Mouse (Mus musculus): ENCODE results near the gene Gm20388. TPM values are rescaled to one million over a fixed set of nuclear protein-coding genes. Genes with fewer than 3 reads are reported as not detected.
"Not testable (repeated sequence)": the region's sequence is repeated elsewhere in the genome, so short reads cannot be mapped to it uniquely, and the experiment has no call there.

Gene Gm20388
- polyA plus RNA-seq, 2 experiments: 8.5 TPM; not detected in 1

DNA sequence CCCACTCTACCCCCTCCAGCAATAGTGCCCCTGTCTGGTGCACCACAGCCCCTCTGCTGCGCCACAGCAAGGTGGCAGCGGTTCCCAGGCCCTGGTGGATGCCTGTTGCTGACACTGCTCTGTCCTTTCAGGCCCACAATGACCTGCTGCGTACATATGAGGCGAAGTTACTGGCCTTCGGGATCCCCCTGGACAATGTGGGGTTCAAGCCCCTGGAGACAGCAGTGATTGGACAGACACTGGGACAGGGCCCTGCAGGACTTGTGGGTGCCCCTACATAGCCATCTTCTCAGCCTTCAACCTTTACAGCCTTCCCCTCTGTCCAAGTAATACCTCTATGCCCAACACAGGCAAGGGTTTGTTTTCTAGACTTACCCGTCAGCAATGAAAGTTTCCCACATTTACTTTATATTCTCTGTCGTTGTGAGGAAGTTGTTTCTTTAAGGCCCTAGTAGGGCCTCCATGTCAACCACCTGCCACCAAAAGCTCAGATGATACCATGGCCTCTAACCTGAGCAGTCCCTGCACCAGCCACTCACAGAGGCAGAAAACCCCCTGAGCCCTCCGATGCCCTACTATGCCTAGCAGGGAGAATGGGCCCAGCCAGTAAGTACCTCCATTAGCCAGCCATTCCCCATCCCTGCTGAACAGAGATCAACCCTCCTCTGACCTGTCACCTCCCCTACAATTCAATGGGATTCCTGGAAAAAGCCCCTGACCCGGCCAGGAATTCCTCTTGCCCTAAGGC, 3625.8 kb downstream of the Gm20388 start:
- Histone ChIP-seq H3K4me3 (ENCODE audit: insufficient read depth in 1 of 2, low read depth in 2 of 2, low read length in 2 of 2) (no peak overlapping the region), H3K36me3 (replicated peaks; ENCODE audit: control insufficient read depth, insufficient read depth, low read depth) (no peaks in the 10 kb centered on the region), H3K4me2 (ENCODE audit: low read depth) (no peak overlapping the region), H3K9ac (replicated peaks) (no peak overlapping the region), H3K27ac (no peak overlapping the region), H3K4me1 (replicated peaks; ENCODE audit: control insufficient read depth in 2 of 2, insufficient read depth in 2 of 2, low read length in 1 of 2) (no peaks in the 10 kb centered on the region), H3K9me3 (ENCODE audit: control insufficient read depth, low read length) (no peaks in the 10 kb centered on the region), H3K27me3 (ENCODE audit: control insufficient read depth, insufficient read depth, low read length) (no peaks in the 10 kb centered on the region)
- TF ChIP-seq EP300 (IDR thresholded peaks at IDR 0.05; ENCODE audit: low read depth) (no peak), CTCF (IDR thresholded peaks at IDR 0.05; ENCODE audit: low read depth) (0 out of 2 replicates have a peak, but pooled peaks have one; percentile 4)
- ATAC-seq (ENCODE audit: insufficient read depth): no peak
- no peak for DNase-seq (ENCODE audit: low read depth in 3 of 3, low spot score in 3 of 3)
- WGBS (ENCODE audit: insufficient replicate concordance): 76% methylated on average over 9 of the region's 9 CpGs

GRCm38 (mm10) chr8:123536990-123537380, 3626.3 kb downstream of the Gm20388 start:
- no peaks in the 10 kb centered on the region for H3K9me3 ChIP-seq (ENCODE audit: control insufficient read depth, low read length)
- ATAC-seq (ENCODE audit: insufficient read depth): no peak
- H3K4me1 ChIP-seq (replicated peaks; ENCODE audit: control insufficient read depth in 2 of 2, insufficient read depth in 2 of 2, low read length in 1 of 2): no peaks in the 10 kb centered on the region
- H3K36me3 ChIP-seq (replicated peaks; ENCODE audit: control insufficient read depth, insufficient read depth, low read depth): no peaks in the 10 kb centered on the region
- TF ChIP-seq CTCF (IDR thresholded peaks at IDR 0.05; ENCODE audit: low read depth) (no peak), EP300 (IDR thresholded peaks at IDR 0.05; ENCODE audit: low read depth) (no peak)
- no peak overlapping the region for H3K9ac ChIP-seq (replicated peaks)
- H3K27ac ChIP-seq: no peak overlapping the region
- no peak overlapping the region for H3K4me2 ChIP-seq (ENCODE audit: low read depth)
- no peak overlapping the region for H3K4me3 ChIP-seq (ENCODE audit: insufficient read depth in 1 of 2, low read depth in 2 of 2, low read length in 2 of 2)
- no peaks in the 10 kb centered on the region for H3K27me3 ChIP-seq (ENCODE audit: control insufficient read depth, insufficient read depth, low read length)
- 19% methylated on average over 10 of the region's 10 CpGs for WGBS (ENCODE audit: insufficient replicate concordance)
- no peak for DNase-seq (ENCODE audit: low read depth in 3 of 3, low spot score in 3 of 3)

GRCm38 (mm10) chr8:123537641-123538040, 3627.0 kb downstream of the Gm20388 start:
- not testable (repeated sequence) for H3K9ac ChIP-seq (replicated peaks); H3K27me3 ChIP-seq (ENCODE audit: control insufficient read depth, insufficient read depth, low read length); H3K36me3 ChIP-seq (replicated peaks; ENCODE audit: control insufficient read depth, insufficient read depth, low read depth); H3K27ac ChIP-seq; H3K4me3 ChIP-seq (ENCODE audit: insufficient read depth in 1 of 2, low read depth in 2 of 2, low read length in 2 of 2); DNase-seq (ENCODE audit: low read depth in 3 of 3, low spot score in 3 of 3); H3K9me3 ChIP-seq (ENCODE audit: control insufficient read depth, low read length); H3K4me2 ChIP-seq (ENCODE audit: low read depth); H3K4me1 ChIP-seq (replicated peaks; ENCODE audit: control insufficient read depth in 2 of 2, insufficient read depth in 2 of 2, low read length in 1 of 2); ATAC-seq (ENCODE audit: insufficient read depth)
- WGBS (ENCODE audit: insufficient replicate concordance): 86% methylated on average over 3 of the region's 14 CpGs

- H3K4me2 ChIP-seq (ENCODE audit: low read depth); H3K36me3 ChIP-seq (replicated peaks; ENCODE audit: control insufficient read depth, insufficient read depth, low read depth); H3K9me3 ChIP-seq (ENCODE audit: control insufficient read depth, low read length); H3K9ac ChIP-seq (replicated peaks); DNase-seq (ENCODE audit: low read depth in 3 of 3, low spot score in 3 of 3); ATAC-seq (ENCODE audit: insufficient read depth); H3K27ac ChIP-seq; H3K27me3 ChIP-seq (ENCODE audit: control insufficient read depth, insufficient read depth, low read length); H3K4me3 ChIP-seq (ENCODE audit: insufficient read depth in 1 of 2, low read depth in 2 of 2, low read length in 2 of 2); H3K4me1 ChIP-seq (replicated peaks; ENCODE audit: control insufficient read depth in 2 of 2, insufficient read depth in 2 of 2, low read length in 1 of 2): not testable (repeated sequence)
- no CpG with 5 or more reads among the region's 45 CpGs for WGBS (ENCODE audit: insufficient replicate concordance)
These were observed 3653.6 kb downstream of the Gm20388 start for GRCm38 (mm10) chr8:123564221-123564620.

GRCm38 (mm10) chr8:123575386-123575785, 3664.7 kb downstream of the Gm20388 start:
- not testable (repeated sequence) for H3K27me3 ChIP-seq (ENCODE audit: control insufficient read depth, insufficient read depth, low read length); H3K4me2 ChIP-seq (ENCODE audit: low read depth); H3K27ac ChIP-seq; H3K9ac ChIP-seq (replicated peaks); H3K9me3 ChIP-seq (ENCODE audit: control insufficient read depth, low read length); H3K36me3 ChIP-seq (replicated peaks; ENCODE audit: control insufficient read depth, insufficient read depth, low read depth); ATAC-seq (ENCODE audit: insufficient read depth); DNase-seq (ENCODE audit: low read depth in 3 of 3, low spot score in 3 of 3); H3K4me3 ChIP-seq (ENCODE audit: insufficient read depth in 1 of 2, low read depth in 2 of 2, low read length in 2 of 2); H3K4me1 ChIP-seq (replicated peaks; ENCODE audit: control insufficient read depth in 2 of 2, insufficient read depth in 2 of 2, low read length in 1 of 2)
- WGBS (ENCODE audit: insufficient replicate concordance): 56% methylated on average over 2 of the region's 10 CpGs

DNA sequence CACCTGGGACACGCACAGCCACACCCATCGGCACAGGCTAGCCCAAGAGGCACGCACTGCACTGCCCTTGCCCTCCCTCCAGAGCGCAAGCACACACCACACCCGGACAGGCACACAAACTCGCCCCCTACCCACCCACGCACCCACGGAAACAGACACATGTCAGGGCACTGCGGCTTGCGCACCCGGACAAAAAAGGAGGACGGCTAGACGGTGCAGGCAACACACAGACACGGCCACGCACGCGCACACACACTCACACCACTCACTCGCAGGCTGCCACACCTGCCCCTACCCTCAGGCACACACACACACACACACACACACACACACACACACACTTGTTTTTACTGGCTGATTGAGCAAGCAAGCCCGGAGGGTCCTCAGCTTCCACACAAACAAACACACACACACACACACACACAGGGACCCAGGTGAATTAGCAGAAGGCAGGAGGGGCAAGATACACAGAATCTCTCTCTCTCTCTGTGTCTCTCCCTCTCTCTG, 3690.1 kb downstream of the Gm20388 start:
- not testable (repeated sequence) for H3K4me1 ChIP-seq (replicated peaks; ENCODE audit: control insufficient read depth in 2 of 2, insufficient read depth in 2 of 2, low read length in 1 of 2); ATAC-seq (ENCODE audit: insufficient read depth); H3K4me2 ChIP-seq (ENCODE audit: low read depth); DNase-seq (ENCODE audit: low read depth in 3 of 3, low spot score in 3 of 3); H3K9ac ChIP-seq (replicated peaks); H3K27me3 ChIP-seq (ENCODE audit: control insufficient read depth, insufficient read depth, low read length); H3K36me3 ChIP-seq (replicated peaks; ENCODE audit: control insufficient read depth, insufficient read depth, low read depth); H3K4me3 ChIP-seq (ENCODE audit: insufficient read depth in 1 of 2, low read depth in 2 of 2, low read length in 2 of 2); H3K27ac ChIP-seq; H3K9me3 ChIP-seq (ENCODE audit: control insufficient read depth, low read length)
- 73% methylated on average over 11 of the region's 19 CpGs for WGBS (ENCODE audit: insufficient replicate concordance)

DNA sequence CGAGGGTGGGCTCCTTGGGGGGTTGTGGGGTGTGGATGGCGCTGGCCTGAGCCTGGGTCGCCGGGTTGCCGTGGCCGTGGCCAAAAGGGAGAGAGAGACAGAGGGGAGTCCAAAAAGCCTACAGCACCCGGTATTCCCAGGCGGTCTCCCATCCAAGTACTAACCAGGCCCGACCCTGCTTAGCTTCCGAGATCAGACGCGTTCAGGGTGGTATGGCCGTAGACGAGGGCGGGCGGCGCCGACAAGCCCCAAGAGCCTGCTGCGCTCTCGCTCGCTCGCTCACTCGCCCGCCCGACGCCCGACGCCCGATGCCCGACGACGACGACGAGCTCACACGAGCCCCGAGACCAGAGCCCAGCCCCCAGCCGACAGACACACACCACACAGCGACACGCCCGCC, 3690.8 kb downstream of the Gm20388 start:
- H3K4me2 ChIP-seq (ENCODE audit: low read depth); H3K36me3 ChIP-seq (replicated peaks; ENCODE audit: control insufficient read depth, insufficient read depth, low read depth); H3K4me1 ChIP-seq (replicated peaks; ENCODE audit: control insufficient read depth in 2 of 2, insufficient read depth in 2 of 2, low read length in 1 of 2); DNase-seq (ENCODE audit: low read depth in 3 of 3, low spot score in 3 of 3); H3K9me3 ChIP-seq (ENCODE audit: control insufficient read depth, low read length); H3K9ac ChIP-seq (replicated peaks); H3K27ac ChIP-seq; H3K27me3 ChIP-seq (ENCODE audit: control insufficient read depth, insufficient read depth, low read length); H3K4me3 ChIP-seq (ENCODE audit: insufficient read depth in 1 of 2, low read depth in 2 of 2, low read length in 2 of 2): not testable (repeated sequence)
- WGBS (ENCODE audit: insufficient replicate concordance): no CpG with 5 or more reads among the region's 40 CpGs
- peak; percentile 51; the same call in 1 of the 2 replicates for ATAC-seq (ENCODE audit: insufficient read depth)

DNA sequence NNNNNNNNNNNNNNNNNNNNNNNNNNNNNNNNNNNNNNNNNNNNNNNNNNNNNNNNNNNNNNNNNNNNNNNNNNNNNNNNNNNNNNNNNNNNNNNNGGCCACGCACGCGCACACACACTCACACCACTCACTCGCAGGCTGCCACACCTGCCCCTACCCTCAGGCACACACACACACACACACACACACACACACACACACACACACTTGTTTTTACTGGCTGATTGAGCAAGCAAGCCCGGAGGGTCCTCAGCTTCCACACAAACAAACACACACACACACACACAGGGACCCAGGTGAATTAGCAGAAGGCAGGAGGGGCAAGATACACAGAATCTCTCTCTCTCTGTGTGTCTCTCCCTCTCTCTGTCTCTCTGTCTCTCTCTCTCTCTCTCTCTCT, 3702.0 kb downstream of the Gm20388 start:
- not testable (repeated sequence) for ATAC-seq (ENCODE audit: insufficient read depth); H3K4me1 ChIP-seq (replicated peaks; ENCODE audit: control insufficient read depth in 2 of 2, insufficient read depth in 2 of 2, low read length in 1 of 2); DNase-seq (ENCODE audit: low read depth in 3 of 3, low spot score in 3 of 3); H3K4me2 ChIP-seq (ENCODE audit: low read depth); H3K27ac ChIP-seq; H3K4me3 ChIP-seq (ENCODE audit: insufficient read depth in 1 of 2, low read depth in 2 of 2, low read length in 2 of 2); H3K36me3 ChIP-seq (replicated peaks; ENCODE audit: control insufficient read depth, insufficient read depth, low read depth); H3K9ac ChIP-seq (replicated peaks); H3K9me3 ChIP-seq (ENCODE audit: control insufficient read depth, low read length); H3K27me3 ChIP-seq (ENCODE audit: control insufficient read depth, insufficient read depth, low read length)
- WGBS (ENCODE audit: insufficient replicate concordance): 87% methylated on average over 2 of the region's 5 CpGs

Measured in liver, embryonic 14.5 days (tissue).